Mouse (Mus musculus) ES-Bruce4 (cell line): Measurements from ENCODE around the gene Nup210l. TPM values are rescaled to one million over a fixed set of nuclear protein-coding genes. Genes with fewer than 3 reads are reported as not detected.

ENCODE experiments used
- H3K27ac ChIP-seq: 2 replicates; pipeline ENCODE4 v1.5.1; 2012; ENCODE audit warnings: low read length, inconsistent platforms; ENCODE audit not compliant: insufficient read depth
- H3K27me3 ChIP-seq: 2 replicates; pipeline ENCODE4 v1.6.1; 2012; ENCODE audit warnings: mild to moderate bottlenecking, low read length, inconsistent platforms; ENCODE audit not compliant: control insufficient read depth, poor library complexity, insufficient read depth, severe bottlenecking
- H3K36me3 ChIP-seq: 2 replicates; pipeline ENCODE4 v1.6.1; 2012; ENCODE audit warnings: inconsistent platforms, mild to moderate bottlenecking, low read length, moderate library complexity; ENCODE audit not compliant: control insufficient read depth, poor library complexity, insufficient read depth, severe bottlenecking
- H3K4me1 ChIP-seq: one replicate; pipeline ENCODE4 v1.8.1; 2011; ENCODE audit warnings: low read length; ENCODE audit not compliant: control insufficient read depth, insufficient read depth
- H3K4me3 ChIP-seq: 2 replicates; pipeline ENCODE4 v1.5.1; 2011; ENCODE audit warnings: low read depth, mild to moderate bottlenecking, low read length
- H3K9ac ChIP-seq: 2 replicates; pipeline ENCODE4 v1.6.1; 2012; ENCODE audit warnings: low read depth, mild to moderate bottlenecking, inconsistent platforms; ENCODE audit not compliant: poor library complexity, severe bottlenecking
- H3K9me3 ChIP-seq: replicated peaks from 2 replicates; pipeline ENCODE4 v1.6.1; 2012; ENCODE audit warnings: mild to moderate bottlenecking, low read length, inconsistent platforms; ENCODE audit not compliant: control insufficient read depth, poor library complexity, insufficient read depth, severe bottlenecking
- CTCF ChIP-seq: IDR thresholded peaks from one replicate; pipeline ENCODE4 v1.8.1; 2011; ENCODE audit warnings: low read depth, low read length
- EP300 ChIP-seq: IDR thresholded peaks from 2 replicates; pipeline ENCODE4 v1.6.1; 2011; ENCODE audit warnings: low read depth, low read length; ENCODE audit not compliant: insufficient read depth
- POLR2A ChIP-seq: IDR thresholded peaks from one replicate; pipeline ENCODE4 v1.8.1; 2011; ENCODE audit warnings: low read length; ENCODE audit not compliant: insufficient read depth
- polyA plus RNA-seq: library from polyadenylated mRNA; stranded (reverse); fragments of >200 nt; gene quantifications from 2 replicates; pipeline ENCODE4 v1.2.4, GENCODE M21; 2011; ENCODE audit warnings: low read depth; ENCODE audit not compliant: missing spikeins, insufficient read depth, insufficient read length

Nup210l gene
- polyA plus RNA-seq, 1 experiment = 0.73 TPM

DNA sequence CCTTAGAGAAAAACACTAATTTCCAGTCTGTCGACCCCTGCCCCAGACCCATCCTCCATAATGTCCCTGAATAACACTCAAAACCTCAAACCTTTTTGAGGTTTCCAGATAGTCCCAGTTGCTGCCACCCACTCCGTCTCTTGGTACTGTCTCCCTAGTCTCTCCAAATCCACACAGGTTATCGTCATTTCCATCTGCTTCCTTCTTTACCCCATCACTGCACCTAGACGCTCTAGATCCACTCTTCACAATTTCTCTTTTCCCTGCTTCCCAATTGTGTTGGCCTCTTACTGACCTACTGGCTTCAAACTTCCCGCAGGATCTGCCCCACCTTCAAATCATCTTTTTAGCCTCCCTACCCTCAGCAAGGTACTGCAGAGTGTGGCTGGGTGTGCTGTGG, 117.2 kb downstream of the Nup210l start:
- Histone ChIP-seq H3K9me3 (no peaks in the 10 kb centered on the region), H3K27me3 (no peaks in the 10 kb centered on the region), H3K27ac (no peak overlapping the region), H3K36me3 (no peaks in the 10 kb centered on the region), H3K4me3 (no peak overlapping the region), H3K4me1 (peaks cover 6% of the 10 kb centered on the region), H3K9ac (peak overlapping the region; percentile 82)
- TF ChIP-seq EP300 (no peak), CTCF (no peak), POLR2A (no peak)

DNA sequence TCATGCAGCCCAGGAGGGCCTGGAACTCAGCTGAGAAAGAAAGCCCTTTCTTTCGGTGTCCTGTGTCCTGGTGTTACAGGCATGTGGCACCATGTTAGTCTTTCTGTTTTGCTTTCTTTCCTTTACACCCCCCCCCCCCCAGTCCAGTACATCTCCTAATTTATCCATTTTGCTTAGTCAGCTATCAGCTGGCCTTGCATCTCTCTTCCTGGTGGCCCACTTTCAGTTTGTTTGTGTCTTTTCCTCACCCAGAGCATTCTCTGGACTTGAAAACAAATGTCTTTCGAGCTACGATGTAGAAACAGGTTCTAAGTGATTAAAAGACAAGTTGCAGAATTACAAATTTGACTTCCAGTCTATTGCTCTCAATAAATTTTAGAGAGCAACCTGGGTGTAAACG, 118.5 kb downstream of the Nup210l start:
- Histone ChIP-seq H3K9me3 (no peaks in the 10 kb centered on the region), H3K27me3 (no peaks in the 10 kb centered on the region), H3K27ac (no peak overlapping the region), H3K36me3 (no peaks in the 10 kb centered on the region), H3K4me1 (peaks cover 6% of the 10 kb centered on the region), H3K4me3 (no peak overlapping the region), H3K9ac (no peak overlapping the region)
- no peak for TF ChIP-seq CTCF
- TF ChIP-seq POLR2A = no peak
- no peak for TF ChIP-seq EP300

DNA sequence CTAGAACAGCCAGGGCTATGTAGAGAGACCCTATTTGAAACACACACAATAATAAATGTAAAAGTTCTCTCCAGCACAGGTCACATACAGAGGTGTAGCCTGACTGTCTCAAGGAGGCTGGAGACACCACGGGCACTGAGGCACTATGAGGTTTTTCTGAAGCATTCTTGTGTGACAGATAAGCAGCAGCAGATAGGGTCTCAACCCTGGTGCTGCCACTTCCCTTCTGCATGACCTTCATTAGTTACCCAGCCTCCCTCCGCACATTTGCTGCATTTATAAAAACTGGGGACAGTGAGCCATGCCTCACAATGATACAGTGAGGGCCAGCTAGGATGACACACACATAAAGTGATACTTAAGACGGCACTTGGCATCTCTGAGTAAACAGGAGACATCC, 119.0 kb downstream of the Nup210l start:
- peaks cover 6% of the 10 kb centered on the region for H3K4me1 ChIP-seq
- no peaks in the 10 kb centered on the region for H3K27me3 ChIP-seq
- no peak overlapping the region for H3K27ac ChIP-seq
- H3K9ac ChIP-seq = no peak overlapping the region
- H3K9me3 ChIP-seq = no peaks in the 10 kb centered on the region
- TF ChIP-seq POLR2A (no peak), EP300 (no peak), CTCF (no peak)
- no peaks in the 10 kb centered on the region for H3K36me3 ChIP-seq
- no peak overlapping the region for H3K4me3 ChIP-seq

DNA sequence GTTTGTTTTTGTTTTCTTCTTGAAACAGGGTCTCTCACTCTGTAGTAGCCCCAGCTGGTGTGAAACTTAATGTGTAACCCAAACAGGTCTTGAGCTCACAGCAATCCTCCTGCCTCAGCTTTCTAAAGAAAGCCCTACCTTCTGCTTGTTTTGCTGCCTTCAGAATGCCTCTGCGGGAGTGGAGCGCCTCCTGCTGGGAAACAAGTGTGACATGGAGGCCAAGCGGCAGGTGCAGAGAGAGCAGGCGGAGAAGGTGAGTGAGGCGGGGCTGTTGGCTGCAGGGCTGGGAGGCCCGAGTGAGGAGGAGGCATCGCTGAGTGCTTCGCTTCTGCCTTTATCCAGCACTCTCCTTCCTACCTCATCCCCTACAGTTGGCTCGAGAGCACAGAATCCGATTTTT, 120.4 kb downstream of the Nup210l start:
- TF ChIP-seq POLR2A (no peak), CTCF (peak; percentile 90), EP300 (0 out of 2 replicates have a peak, but pooled peaks have one; percentile 45)
- H3K27me3 ChIP-seq = no peaks in the 10 kb centered on the region
- H3K36me3 ChIP-seq = no peaks in the 10 kb centered on the region
- no peak overlapping the region for H3K4me3 ChIP-seq
- H3K9me3 ChIP-seq = no peaks in the 10 kb centered on the region
- no peak overlapping the region for H3K9ac ChIP-seq
- no peak overlapping the region for H3K27ac ChIP-seq
- peaks cover 6% of the 10 kb centered on the region for H3K4me1 ChIP-seq

DNA sequence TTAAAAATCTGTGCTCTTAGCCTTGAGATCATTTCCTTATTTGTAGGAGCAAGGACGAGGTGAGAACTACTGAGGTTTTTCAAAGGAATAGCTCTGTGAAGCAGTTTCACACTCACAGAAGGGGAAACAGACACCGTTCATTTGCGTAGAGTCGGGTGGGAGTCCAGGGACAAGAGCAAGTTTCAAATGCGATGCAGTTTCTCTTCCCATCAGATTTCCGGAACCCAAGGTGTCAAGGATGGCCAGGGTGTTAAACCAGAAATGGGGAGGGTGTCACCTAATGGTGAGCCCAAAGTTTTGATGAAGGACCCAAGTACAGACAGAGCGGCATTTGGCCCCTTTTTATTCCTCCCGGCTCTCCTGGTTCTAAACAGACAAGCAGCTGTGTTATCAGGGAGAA, 127.1 kb downstream of the Nup210l start:
- Histone ChIP-seq H3K27me3 (no peaks in the 10 kb centered on the region), H3K9ac (peak overlapping the region; percentile 78), H3K27ac (no peak overlapping the region), H3K4me1 (no peaks in the 10 kb centered on the region), H3K4me3 (peak overlapping the region; percentile 97), H3K36me3 (peaks cover 18% of the 10 kb centered on the region), H3K9me3 (no peaks in the 10 kb centered on the region)
- TF ChIP-seq EP300 = no peak
- TF ChIP-seq POLR2A = no peak
- TF ChIP-seq CTCF = no peak

DNA sequence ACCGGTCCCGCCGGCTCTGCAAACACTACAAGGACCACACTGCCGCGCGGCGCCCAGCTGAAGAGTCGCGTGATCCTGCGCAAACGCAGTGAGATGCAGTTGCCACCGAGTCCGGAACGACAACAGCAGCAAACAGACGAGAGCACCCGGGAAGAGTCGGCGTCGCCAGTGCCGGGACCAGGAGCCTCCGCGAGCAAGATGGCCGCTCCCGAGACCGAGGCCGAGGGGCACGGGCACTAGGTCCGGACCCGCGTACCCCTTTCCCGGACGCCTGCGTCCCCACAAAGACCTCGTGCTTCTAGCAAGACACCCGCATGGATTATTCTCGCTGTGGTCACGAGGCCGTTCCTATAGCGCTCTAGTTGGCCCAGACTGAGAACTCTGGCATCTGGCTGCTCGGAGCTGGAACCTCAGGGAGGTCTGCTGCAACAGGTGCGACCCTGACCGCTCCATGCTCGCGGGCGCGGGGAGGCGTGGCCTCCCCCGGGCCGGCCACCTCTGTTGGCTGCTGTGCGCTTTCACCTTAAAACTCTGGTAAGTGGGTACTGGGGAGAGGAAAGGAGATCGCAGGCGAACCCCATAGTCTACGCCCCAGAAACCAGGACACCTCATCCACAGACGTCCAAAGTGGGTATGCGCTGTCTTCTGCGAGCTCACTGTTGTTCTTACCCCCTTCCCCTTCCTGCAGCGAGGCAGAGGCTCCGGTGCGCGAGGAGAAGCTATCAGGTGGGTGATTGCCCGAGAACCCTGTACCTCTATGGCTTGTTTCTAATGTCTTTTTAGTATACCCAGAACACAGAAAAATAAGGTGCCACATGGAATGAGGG, 127.8 kb downstream of the Nup210l start, which contains the start of gene Jtb:
Gene Jtb (plus strand): TSS at position 91 of the 827 bp plus-strand sequence.
- peak within 1 kb of the TSS; percentile 97 for H3K4me3 ChIP-seq
- no peaks in the 10 kb centered on the region for H3K9me3 ChIP-seq
- H3K9ac ChIP-seq = peak within 1 kb of the TSS; percentile 78
- TF ChIP-seq POLR2A (peak; percentile 71), CTCF (no peak), EP300 (0 out of 2 replicates have a peak, but pooled peaks have one; percentile 39)
- peak within 1 kb of the TSS; percentile 64 for H3K27ac ChIP-seq
- no peaks in the 10 kb centered on the region for H3K4me1 ChIP-seq
- H3K36me3 ChIP-seq = peaks cover 20% of the 10 kb centered on the region
- H3K27me3 ChIP-seq = no peaks in the 10 kb centered on the region
